Mouse (Mus musculus): ENCODE data around the gene Fundc2.

Gene Fundc2

DNA sequence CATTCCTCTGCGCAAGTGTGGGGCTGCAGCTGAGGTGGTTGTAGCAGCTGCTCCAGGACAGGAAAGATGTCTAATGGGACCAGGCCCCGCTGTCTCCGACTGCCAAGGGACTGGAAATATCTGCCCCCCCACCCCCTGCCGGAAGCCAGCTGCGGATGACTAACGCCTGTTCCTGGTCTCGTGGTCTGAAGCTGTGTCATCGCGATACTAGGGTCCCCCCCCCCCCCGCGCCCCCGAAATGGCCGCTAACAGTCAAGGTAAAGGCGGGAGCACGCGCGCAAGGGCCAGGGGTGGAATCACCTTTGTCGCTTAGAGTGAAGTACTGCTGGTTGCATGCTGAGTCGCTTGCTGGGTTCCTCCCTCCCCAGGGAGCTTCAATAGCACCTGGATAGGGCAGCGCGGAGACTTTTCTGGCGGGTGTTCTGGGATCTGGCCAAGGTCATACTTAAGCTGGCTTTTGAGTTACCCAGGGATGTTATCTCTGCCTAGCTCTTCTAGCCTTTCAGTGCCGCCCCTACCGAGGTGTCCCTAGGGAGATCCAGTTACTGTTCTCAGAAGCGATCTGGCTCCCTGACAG, at the start of gene Fundc2, which contains the start of gene F8:
TSS of gene Fundc2 (plus strand) at position 205 of the 577 bp plus-strand sequence.
TSS of gene F8 (minus strand) at position 421 of the 577 bp plus-strand sequence.
- DNase-seq (ENCODE audit: low spot score in 2 of 2): peak; percentile 65 to 75

DNA sequence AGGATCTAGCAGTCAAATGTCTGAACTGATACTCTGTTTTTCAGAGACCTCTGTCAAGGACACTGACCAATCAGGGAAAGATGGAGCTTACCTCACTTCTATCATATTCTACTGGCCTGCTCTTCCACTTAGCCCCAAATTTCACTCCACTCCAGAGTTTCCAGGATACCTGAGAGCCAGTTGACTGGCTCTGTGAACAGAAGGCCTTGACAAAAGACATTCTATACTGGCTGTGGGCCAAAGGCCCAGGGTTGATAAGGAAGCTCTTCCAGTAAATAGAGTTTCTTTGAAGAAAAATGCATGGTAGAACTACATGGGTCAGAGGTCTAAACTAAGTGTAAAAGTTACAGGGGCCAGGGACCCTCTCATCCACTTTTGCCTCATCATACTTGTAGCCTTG, 12.0 kb upstream of the Fundc2 start:
- DNase-seq (ENCODE audit: low spot score in 2 of 2): no peak

DNA sequence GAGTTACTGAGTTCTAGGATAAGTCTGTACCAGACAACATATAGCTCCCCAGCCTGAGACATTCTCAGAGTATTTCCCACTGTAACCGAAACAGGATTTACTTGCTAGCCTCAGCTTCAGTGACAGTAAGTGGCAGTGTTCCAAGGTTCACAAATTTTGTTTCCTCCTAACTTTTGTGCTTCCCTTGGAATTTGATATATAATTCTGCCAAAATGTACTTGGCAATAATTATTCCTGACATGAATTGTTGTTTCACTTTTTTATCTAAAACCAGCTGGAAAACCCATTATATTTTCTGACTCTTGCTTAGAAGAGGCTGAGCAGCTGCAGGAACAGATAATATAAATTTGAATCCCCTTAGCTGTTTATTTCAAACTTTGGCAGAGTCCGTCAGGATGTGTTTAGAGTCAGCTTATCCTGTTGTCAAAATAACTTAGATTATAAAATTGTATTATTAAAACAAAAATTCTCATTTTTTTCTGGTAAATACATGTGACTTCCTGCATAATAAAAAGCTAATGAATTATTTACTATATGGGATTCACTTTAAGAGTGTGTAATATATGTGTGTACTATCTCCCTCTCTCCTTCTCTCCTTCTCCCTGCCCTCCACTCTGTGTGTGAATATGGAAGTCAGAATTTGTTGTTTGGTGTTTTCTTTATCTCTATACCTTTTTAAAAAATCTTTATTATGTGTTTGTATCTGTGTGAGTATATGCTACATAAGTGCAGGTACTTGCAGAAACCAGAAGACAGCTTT, 9.4 kb upstream of the Fundc2 start:
- DNase-seq (ENCODE audit: low spot score in 2 of 2): no peak

DNA sequence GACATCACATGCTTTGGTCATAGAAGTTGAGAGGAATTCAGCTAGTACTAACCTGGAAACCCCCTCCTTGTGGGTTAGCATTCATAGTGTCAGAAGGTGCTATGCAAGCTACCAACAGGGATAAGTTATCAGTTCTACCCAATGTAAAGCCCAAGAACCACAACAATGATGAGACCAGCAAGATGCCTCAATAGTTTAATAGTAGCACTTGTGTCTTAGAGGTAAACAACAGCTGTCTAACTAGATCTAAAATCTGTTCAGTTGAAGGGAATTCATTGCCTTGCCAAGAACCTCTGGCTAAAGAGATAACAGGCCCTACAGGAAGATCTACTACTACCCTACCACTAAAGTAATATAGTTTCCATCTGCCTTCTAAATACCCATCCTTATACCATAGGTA, 5.4 kb upstream of the Fundc2 start:
- no peak for DNase-seq (ENCODE audit: low spot score in 2 of 2)

DNA sequence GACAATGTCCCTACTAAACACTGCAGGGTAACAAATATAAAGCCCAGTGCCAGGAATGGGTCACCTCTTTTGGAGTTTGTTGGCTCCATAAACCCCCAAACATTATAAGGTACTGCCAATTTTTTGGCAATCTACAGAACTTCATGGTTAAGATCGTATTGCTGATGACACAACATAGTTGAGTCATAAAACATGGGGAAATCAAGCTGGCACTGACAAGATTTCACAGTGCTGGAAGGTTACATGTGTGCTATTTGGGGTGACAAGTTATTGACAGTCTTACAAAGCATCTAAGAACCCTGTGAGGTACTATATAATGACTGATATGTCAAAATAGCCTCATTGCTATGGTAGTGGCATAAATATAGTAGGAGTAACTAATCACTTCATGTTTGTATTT, 1.0 kb upstream of the Fundc2 start:
- no peak for DNase-seq (ENCODE audit: low spot score in 2 of 2)

DNA sequence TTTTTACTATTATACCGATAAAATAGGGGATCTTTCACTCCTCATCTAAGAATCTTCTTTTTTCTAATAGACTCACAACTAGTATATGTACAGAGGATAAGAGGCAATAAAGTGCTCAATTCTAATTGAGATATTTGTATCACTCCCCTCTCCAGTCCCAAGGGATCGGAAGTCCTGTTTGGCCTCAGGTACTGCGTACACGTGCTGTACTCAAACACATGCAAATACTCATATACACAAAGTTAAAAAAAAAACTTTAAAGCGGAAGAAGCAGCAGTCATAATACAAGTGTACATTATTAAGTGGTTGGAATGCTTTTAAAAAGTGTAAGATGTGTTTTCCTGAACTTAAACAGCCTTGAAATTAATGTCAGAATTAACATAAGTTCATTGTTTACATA, 500 bp upstream of the Fundc2 start:
- no peak for DNase-seq (ENCODE audit: low spot score in 2 of 2)

DNA sequence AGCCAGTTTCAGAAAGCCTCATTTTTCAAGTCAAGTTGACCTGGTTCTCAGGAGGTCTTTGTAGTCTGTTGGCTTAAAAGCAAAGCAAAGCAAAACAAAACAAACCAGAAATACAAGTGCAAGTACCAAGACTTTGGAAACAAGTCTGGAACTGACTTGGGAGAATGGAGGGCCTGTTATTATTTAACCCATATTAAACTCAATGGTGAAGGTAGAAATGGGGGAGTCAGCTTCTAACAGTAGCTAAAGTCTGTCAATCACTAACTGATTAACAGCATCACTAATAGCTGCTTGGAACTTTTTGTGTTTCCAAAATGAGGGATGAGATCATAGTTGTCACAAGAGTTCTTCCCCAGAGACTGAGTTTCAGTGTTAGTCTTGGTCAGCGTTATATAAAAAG, 17.3 kb downstream of the Fundc2 start:
- DNase-seq (ENCODE audit: low spot score in 2 of 2): no peak

DNA sequence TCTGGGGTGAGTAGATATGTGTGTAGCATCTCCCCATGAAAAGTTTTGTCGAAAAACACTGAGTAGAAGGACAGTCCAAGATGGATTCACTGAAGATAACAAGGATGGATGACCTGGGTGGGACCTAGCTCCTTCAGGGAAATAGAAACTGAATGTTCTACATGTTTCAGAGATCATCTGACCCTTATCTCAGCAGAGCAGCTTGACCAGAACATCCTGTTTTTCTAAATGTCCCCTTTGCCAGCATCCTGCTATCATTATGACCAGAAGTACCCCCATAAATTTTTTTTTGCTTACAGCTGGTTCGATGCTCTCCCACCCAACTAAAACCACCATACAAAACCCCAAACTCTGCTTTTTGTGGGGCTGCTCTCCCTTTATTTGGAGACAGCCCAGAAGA, 20.5 kb downstream of the Fundc2 start:
- no peak for DNase-seq (ENCODE audit: low spot score in 2 of 2)

DNA sequence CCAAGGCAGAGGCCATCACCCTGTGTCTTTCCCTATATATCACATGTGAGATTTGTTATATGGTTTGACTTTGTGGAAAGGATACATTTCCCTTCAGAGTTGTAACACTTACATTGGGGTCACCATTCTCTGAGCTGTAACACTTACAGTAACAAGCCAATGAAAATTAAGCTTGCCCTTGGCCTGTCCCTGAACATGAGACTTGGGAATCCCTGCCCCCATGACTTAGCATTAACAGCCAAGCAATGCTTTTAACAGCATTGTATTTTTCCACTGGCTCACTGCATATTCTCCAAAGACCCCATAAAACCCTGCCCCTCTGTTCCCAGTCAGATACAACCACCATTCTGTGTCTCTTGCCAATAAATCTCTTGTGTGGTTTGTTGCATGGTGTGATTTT, 21.2 kb downstream of the Fundc2 start:
- no peak for DNase-seq (ENCODE audit: low spot score in 2 of 2)

DNA sequence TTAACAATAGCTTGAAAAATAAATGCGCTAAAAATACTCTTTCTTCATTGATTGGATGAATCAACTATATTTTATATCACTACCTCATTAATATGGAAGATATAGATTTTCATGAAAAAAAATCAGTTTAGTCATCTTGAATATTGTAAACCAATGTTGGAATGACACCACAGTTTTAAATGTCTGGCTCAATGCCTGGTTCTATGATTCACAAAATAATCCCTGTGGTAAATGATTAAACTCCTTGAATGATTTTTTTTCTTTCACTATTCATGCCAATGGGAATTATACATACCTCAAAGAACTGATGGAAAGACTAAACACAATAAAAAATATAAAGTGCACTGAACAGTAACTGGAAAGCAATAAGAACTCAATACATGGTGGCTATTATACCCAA, 27.5 kb downstream of the Fundc2 start:
- DNase-seq (ENCODE audit: low spot score in 2 of 2): no peak

DNA sequence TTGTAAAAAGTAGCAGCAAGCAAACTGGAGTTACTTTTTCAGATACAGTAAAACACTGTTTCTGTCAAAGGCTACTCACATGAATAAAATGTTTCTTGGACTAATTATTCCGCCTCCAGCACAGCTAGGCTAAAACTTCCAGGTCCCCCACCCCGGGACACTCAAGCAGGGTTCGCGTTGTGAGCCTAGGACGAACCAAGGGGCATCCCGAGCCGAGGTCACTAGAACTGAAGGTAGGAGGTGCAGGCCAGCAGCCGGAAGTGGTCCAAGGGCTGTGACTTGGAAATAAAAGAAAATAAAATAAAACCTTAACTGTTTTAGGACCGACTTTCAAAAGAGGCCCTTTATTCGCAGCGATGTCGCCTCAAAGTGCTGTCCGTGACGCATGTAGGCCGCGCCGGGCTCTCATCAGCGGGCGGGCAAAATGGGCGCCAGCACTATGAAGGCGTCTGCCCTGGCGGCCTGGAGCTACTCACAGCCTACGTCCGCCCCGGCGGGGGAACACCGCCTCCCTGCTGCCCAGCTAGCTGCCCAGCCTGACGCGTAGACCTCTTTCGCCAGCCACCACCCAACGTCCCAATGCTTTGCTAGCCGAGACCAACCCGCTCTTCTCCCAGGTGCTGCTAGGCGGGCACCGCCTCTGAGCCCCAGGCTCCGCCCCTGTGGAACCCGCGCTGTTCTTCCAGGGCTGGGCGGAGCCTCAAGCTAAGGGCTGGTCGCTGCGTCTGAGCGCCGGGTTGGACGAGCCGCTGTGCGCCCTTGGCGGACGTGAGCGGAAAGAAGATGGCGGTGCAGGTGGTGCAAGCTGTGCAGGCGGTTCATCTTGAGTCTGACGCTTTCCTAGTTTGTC, 34.0 kb downstream of the Fundc2 start, which contains the start of the genes Cmc4, Mtcp1 and Brcc3:
TSS of gene Cmc4 (minus strand) at position 649 of the 850 bp plus-strand sequence.
TSS of gene Mtcp1 (minus strand) at position 653 of the 850 bp plus-strand sequence.
TSS of gene Brcc3 (plus strand) at position 693 of the 850 bp plus-strand sequence.
- peak; percentile 82 to 84 for DNase-seq (ENCODE audit: low spot score in 2 of 2)

Data from urinary bladder, postnatal 4 days (tissue).